Mouse (Mus musculus): Measurements from ENCODE around the gene Epb41l2. TPM values are rescaled to one million over a fixed set of nuclear protein-coding genes. Genes with fewer than 3 reads are reported as not detected.

Gene Epb41l2
- total and polyA plus RNA-seq, 2 experiments = 6.8 to 17.4 TPM

DNA sequence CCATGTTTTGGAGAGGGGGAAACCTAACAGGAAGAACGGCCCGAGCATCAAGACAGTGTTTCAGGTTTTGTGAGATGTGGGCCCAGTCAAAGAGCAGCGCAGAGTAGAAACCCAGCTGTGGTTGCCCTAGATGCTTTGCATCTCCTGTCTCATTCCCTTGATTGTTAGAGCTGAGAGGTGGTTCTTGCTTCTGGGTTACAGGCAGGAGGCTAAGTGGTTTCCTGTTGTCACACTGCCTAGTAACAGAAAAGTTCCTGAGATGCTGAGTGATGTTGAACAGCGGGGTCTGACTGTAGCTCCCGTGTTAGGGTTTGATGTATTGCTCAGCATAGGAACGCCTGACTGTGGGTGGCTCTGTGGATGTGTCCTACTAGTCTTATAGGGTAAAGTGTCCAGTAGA lies 97.5 kb downstream of the Epb41l2 start:
- Histone ChIP-seq H3K27ac (replicated peaks; ENCODE audit: insufficient read depth, low read depth, low read length) (no peak overlapping the region), H3K79me2 (ENCODE audit: control insufficient read depth, insufficient read depth, low read length) (no peaks in the 10 kb centered on the region; the same call in 1 of the 2 replicates), H3K27me3 (ENCODE audit: control insufficient read depth, insufficient read depth, low read length) (no peaks in the 10 kb centered on the region), H3K4me1 (ENCODE audit: control insufficient read depth, insufficient read depth, low read length) (no peaks in the 10 kb centered on the region), H3K4me3 (ENCODE audit: insufficient read depth, low read depth, low read length) (no peak overlapping the region), H3K9ac (ENCODE audit: low read depth, low read length) (no peak overlapping the region), H3K36me3 (ENCODE audit: control insufficient read depth, insufficient read depth, low read length) (no peaks in the 10 kb centered on the region)
- TF ChIP-seq CTCF (IDR thresholded peaks at IDR 0.05; ENCODE audit: low read depth, low read length) (no peak), POLR2A (IDR thresholded peaks at IDR 0.05; ENCODE audit: extremely low read depth, insufficient read depth, low read length) (no peak)
- DNase-seq (ENCODE audit: extremely low read depth, low read depth, low spot score) = no peak
- WGBS = 91% methylated on average over 6 of the region's 6 CpGs

GRCm38 (mm10) chr10:25457996-25458395 lies 98.4 kb downstream of the Epb41l2 start:
- no peaks in the 10 kb centered on the region for H3K4me1 ChIP-seq (ENCODE audit: control insufficient read depth, insufficient read depth, low read length)
- no peaks in the 10 kb centered on the region for H3K36me3 ChIP-seq (ENCODE audit: control insufficient read depth, insufficient read depth, low read length)
- H3K4me3 ChIP-seq (ENCODE audit: insufficient read depth, low read depth, low read length) = no peak overlapping the region
- TF ChIP-seq POLR2A (IDR thresholded peaks at IDR 0.05; ENCODE audit: extremely low read depth, insufficient read depth, low read length) (no peak), CTCF (IDR thresholded peaks at IDR 0.05; ENCODE audit: low read depth, low read length) (no peak)
- no peak overlapping the region for H3K27ac ChIP-seq (replicated peaks; ENCODE audit: insufficient read depth, low read depth, low read length)
- no peak overlapping the region for H3K9ac ChIP-seq (ENCODE audit: low read depth, low read length)
- DNase-seq (ENCODE audit: extremely low read depth, low read depth, low spot score) = no peak
- WGBS = 85% methylated on average over 4 of the region's 4 CpGs
- no peaks in the 10 kb centered on the region for H3K27me3 ChIP-seq (ENCODE audit: control insufficient read depth, insufficient read depth, low read length)
- no peaks in the 10 kb centered on the region; the same call in 1 of the 2 replicates for H3K79me2 ChIP-seq (ENCODE audit: control insufficient read depth, insufficient read depth, low read length)

GRCm38 (mm10) chr10:25461832-25462231 lies 102.2 kb downstream of the Epb41l2 start:
- WGBS = 89% methylated on average over 1 of the region's 1 CpGs
- no peak overlapping the region for H3K27ac ChIP-seq (replicated peaks; ENCODE audit: insufficient read depth, low read depth, low read length)
- DNase-seq (ENCODE audit: extremely low read depth, low read depth, low spot score) = no peak

DNA sequence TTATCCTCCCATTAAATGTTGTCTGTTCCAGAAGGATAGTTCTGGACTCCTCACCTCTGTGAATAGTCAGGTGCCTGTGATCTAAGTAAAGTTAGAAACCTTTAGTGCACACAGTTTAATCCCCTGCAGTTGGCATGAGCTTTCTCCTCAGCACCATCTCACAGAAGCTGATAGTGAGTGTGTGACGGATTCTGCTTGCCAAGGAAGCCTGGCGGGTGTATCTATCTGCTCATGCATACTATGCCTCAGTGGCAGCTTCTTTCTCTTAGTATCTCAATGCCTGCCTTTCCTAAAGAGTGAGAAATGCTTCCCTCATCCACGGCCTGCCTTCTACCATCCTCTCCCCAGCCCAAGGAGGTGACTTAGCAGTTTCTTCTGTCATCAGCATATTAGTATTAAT lies 103.1 kb downstream of the Epb41l2 start:
- no peaks in the 10 kb centered on the region for H3K27me3 ChIP-seq (ENCODE audit: control insufficient read depth, insufficient read depth, low read length)
- H3K9ac ChIP-seq (ENCODE audit: low read depth, low read length) = no peak overlapping the region
- no peak overlapping the region for H3K27ac ChIP-seq (replicated peaks; ENCODE audit: insufficient read depth, low read depth, low read length)
- 91% methylated on average over 3 of the region's 3 CpGs for WGBS
- no peak overlapping the region for H3K4me3 ChIP-seq (ENCODE audit: insufficient read depth, low read depth, low read length)
- H3K4me1 ChIP-seq (ENCODE audit: control insufficient read depth, insufficient read depth, low read length) = no peaks in the 10 kb centered on the region; the same call in 1 of the 2 replicates
- TF ChIP-seq CTCF (IDR thresholded peaks at IDR 0.05; ENCODE audit: low read depth, low read length) (no peak), POLR2A (IDR thresholded peaks at IDR 0.05; ENCODE audit: extremely low read depth, insufficient read depth, low read length) (no peak)
- DNase-seq (ENCODE audit: extremely low read depth, low read depth, low spot score) = no peak
- H3K79me2 ChIP-seq (ENCODE audit: control insufficient read depth, insufficient read depth, low read length) = no peaks in the 10 kb centered on the region; the same call in 1 of the 2 replicates
- H3K36me3 ChIP-seq (ENCODE audit: control insufficient read depth, insufficient read depth, low read length) = no peaks in the 10 kb centered on the region

More at GRCm38 (mm10) chr10:25461832-25462231, 102.2 kb downstream of the Epb41l2 start:
- Histone ChIP-seq H3K9ac (ENCODE audit: low read depth, low read length) (no peak overlapping the region), H3K4me1 (ENCODE audit: control insufficient read depth, insufficient read depth, low read length) (no peaks in the 10 kb centered on the region; the same call in 1 of the 2 replicates), H3K79me2 (ENCODE audit: control insufficient read depth, insufficient read depth, low read length) (no peaks in the 10 kb centered on the region; the same call in 1 of the 2 replicates), H3K4me3 (ENCODE audit: insufficient read depth, low read depth, low read length) (no peak overlapping the region), H3K27me3 (ENCODE audit: control insufficient read depth, insufficient read depth, low read length) (no peaks in the 10 kb centered on the region), H3K36me3 (ENCODE audit: control insufficient read depth, insufficient read depth, low read length) (no peaks in the 10 kb centered on the region)
- no peak for TF ChIP-seq POLR2A (IDR thresholded peaks at IDR 0.05; ENCODE audit: extremely low read depth, insufficient read depth, low read length)
- no peak for TF ChIP-seq CTCF (IDR thresholded peaks at IDR 0.05; ENCODE audit: low read depth, low read length)

DNA sequence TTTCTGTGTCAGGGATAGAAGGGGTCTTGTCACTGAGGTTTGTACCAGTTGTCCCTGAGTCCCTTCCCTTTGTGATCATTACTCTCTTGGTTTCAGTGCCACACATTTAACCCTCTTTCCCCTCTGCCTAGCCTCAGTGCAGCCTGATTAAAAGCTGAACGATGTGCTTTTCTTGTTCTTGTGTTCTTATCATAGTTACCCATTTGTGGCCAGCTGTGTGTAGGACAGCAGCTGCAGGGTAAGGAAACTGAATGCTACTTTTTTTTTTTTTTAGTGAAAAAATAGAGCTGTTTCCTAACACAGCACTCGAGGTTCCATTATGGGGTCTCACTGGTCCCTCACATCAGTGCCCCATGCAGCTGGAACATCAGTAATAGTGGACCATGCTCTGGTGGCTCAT lies 106.9 kb downstream of the Epb41l2 start:
- no peaks in the 10 kb centered on the region for H3K36me3 ChIP-seq (ENCODE audit: control insufficient read depth, insufficient read depth, low read length)
- H3K79me2 ChIP-seq (ENCODE audit: control insufficient read depth, insufficient read depth, low read length) = no peaks in the 10 kb centered on the region; the same call in 1 of the 2 replicates
- DNase-seq (ENCODE audit: extremely low read depth, low read depth, low spot score) = no peak
- no peaks in the 10 kb centered on the region for H3K27me3 ChIP-seq (ENCODE audit: control insufficient read depth, insufficient read depth, low read length)
- no peak overlapping the region for H3K9ac ChIP-seq (ENCODE audit: low read depth, low read length)
- H3K27ac ChIP-seq (replicated peaks; ENCODE audit: insufficient read depth, low read depth, low read length) = no peak overlapping the region
- 58% methylated on average over 2 of the region's 2 CpGs for WGBS
- no peaks in the 10 kb centered on the region; the same call in 1 of the 2 replicates for H3K4me1 ChIP-seq (ENCODE audit: control insufficient read depth, insufficient read depth, low read length)
- no peak overlapping the region for H3K4me3 ChIP-seq (ENCODE audit: insufficient read depth, low read depth, low read length)
- no peak for TF ChIP-seq POLR2A (IDR thresholded peaks at IDR 0.05; ENCODE audit: extremely low read depth, insufficient read depth, low read length)
- TF ChIP-seq CTCF (IDR thresholded peaks at IDR 0.05; ENCODE audit: low read depth, low read length) = no peak

GRCm38 (mm10) chr10:25471944-25472343 lies 112.3 kb downstream of the Epb41l2 start:
- H3K27ac ChIP-seq (replicated peaks; ENCODE audit: insufficient read depth, low read depth, low read length) = no peak overlapping the region
- no peak overlapping the region for H3K4me3 ChIP-seq (ENCODE audit: insufficient read depth, low read depth, low read length)
- DNase-seq (ENCODE audit: extremely low read depth, low read depth, low spot score) = no peak
- TF ChIP-seq CTCF (IDR thresholded peaks at IDR 0.05; ENCODE audit: low read depth, low read length) = no peak
- no peak for TF ChIP-seq POLR2A (IDR thresholded peaks at IDR 0.05; ENCODE audit: extremely low read depth, insufficient read depth, low read length)
- H3K9ac ChIP-seq (ENCODE audit: low read depth, low read length) = no peak overlapping the region
- H3K79me2 ChIP-seq (ENCODE audit: control insufficient read depth, insufficient read depth, low read length) = no peaks in the 10 kb centered on the region
- no peaks in the 10 kb centered on the region for H3K4me1 ChIP-seq (ENCODE audit: control insufficient read depth, insufficient read depth, low read length)
- 95% methylated on average over 2 of the region's 2 CpGs for WGBS
- no peaks in the 10 kb centered on the region for H3K27me3 ChIP-seq (ENCODE audit: control insufficient read depth, insufficient read depth, low read length)
- 0 out of 2 replicates have a peak, but pooled peaks cover 2% of the 10 kb centered on the region for H3K36me3 ChIP-seq (ENCODE audit: control insufficient read depth, insufficient read depth, low read length)
